Mouse (Mus musculus) forebrain, embryonic 11.5 days (tissue): Measurements from ENCODE around the gene Etnppl. TPM values are rescaled to one million over a fixed set of nuclear protein-coding genes. Genes with fewer than 3 reads are reported as not detected.
A peak's percentile ranks its signal among the peaks of the same experiment; 100 is the strongest.

Experiments used
- ATAC-seq: fragments of 200-750 bp; cut with Nextera tagmentation; replicated peaks from 2 replicates; pipeline ENCODE4 v1.8.0; 2017; ENCODE audit warnings: moderate TSS enrichment; ENCODE audit not compliant: low FRiP score
- DNase-seq: peaks from one replicate; pipeline ENCODE4 v3.0.0-alpha.2; 2017; ENCODE audit warnings: low spot score
- H3K27ac ChIP-seq: fragments of 300-500 bp; sonication (generic); 2 replicates; pipeline ENCODE4 v1.5.1; 2014; ENCODE audit warnings: low read depth, low read length
- H3K27me3 ChIP-seq: fragments of 300-500 bp; sonication (generic); 2 replicates; pipeline ENCODE4 v1.6.1; 2014; ENCODE audit warnings: mild to moderate bottlenecking, low read length, mixed read lengths; ENCODE audit not compliant: control insufficient read depth, insufficient read depth
- H3K36me3 ChIP-seq: fragments of 300-500 bp; sonication (generic); 2 replicates; pipeline ENCODE4 v1.6.1; 2014; ENCODE audit warnings: mild to moderate bottlenecking, low read length, moderate library complexity, mixed read lengths; ENCODE audit not compliant: control insufficient read depth, insufficient read depth
- H3K4me1 ChIP-seq: fragments of 300-500 bp; sonication (generic); replicated peaks from 2 replicates; pipeline ENCODE4 v1.6.1; 2014; ENCODE audit warnings: low read length, mixed read lengths; ENCODE audit not compliant: control insufficient read depth, insufficient read depth
- H3K4me2 ChIP-seq: fragments of 300-500 bp; sonication (generic); 2 replicates; pipeline ENCODE4 v1.6.1; 2014; ENCODE audit warnings: low read depth, mild to moderate bottlenecking, low read length, moderate library complexity, mixed read lengths; ENCODE audit not compliant: severe bottlenecking
- H3K4me3 ChIP-seq: fragments of 300-500 bp; sonication (generic); 2 replicates; pipeline ENCODE4 v1.5.1; 2014; ENCODE audit warnings: low read depth, low read length
- H3K9ac ChIP-seq: fragments of 300-500 bp; sonication (generic); 2 replicates; pipeline ENCODE4 v1.6.1; 2014; ENCODE audit warnings: low read length
- H3K9me3 ChIP-seq: fragments of 300-500 bp; sonication (generic); 2 replicates; pipeline ENCODE4 v1.6.1; 2016; ENCODE audit warnings: low read length, mixed read lengths; ENCODE audit not compliant: control insufficient read depth
- WGBS: fragments of 180-500 bp; shearing (Covaris S2); extraction: QIAGEN DNeasy Blood & Tissue Kit; methylation state at CpG from one replicate; pipeline ENCODE4 v1.1.7; 2014; 5-methylcytosine and 5-hydroxymethylcytosine counted together
- polyA plus RNA-seq: library from polyadenylated mRNA; unstranded; fragments of >200 nt; fragmentation: Nextera tagmentation; extraction: Ambion mirVana; gene quantifications from 2 replicates; pipeline ENCODE4 v1.2.1, GENCODE M21; 2014

Etnppl gene
- not detected in 2 replicates for polyA plus RNA-seq

DNA sequence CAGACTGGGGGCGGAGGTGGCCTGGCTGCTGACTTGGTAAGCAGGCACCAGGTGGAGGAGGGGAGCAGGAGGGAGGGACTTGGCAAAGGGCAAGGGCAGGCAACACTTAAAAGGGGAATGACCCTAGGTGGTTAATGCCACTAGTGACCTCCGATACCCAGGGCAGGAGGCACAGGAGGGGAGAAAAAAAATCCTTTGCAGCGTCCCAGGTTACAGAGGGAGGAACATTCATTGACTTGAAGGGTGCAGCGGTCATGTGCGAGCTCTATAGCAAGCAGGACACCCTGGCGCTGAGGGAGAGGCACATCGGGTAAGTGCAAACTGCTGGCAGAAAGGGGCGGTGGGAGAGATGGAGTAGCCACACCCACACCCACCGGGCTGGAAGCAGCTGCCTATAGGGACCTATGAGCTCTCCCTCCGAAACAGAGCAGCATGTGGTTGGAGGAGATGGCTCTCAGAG lies at the start of gene Etnppl:
Gene Etnppl, plus strand, starts transcription at position 10 of the 460 bp plus-strand sequence.
- peak; percentile 68 for DNase-seq
- H3K27me3 ChIP-seq, result no peaks in the 10 kb centered on the region
- H3K27ac ChIP-seq, result no peak within 1 kb of the TSS
- no peaks in the 10 kb centered on the region for H3K9me3 ChIP-seq
- H3K36me3 ChIP-seq, result no peaks in the 10 kb centered on the region
- H3K9ac ChIP-seq, result no peak within 1 kb of the TSS
- peak; percentile 72 for ATAC-seq
- WGBS, result 4% methylated on average over 10 of the region's 10 CpGs
- H3K4me1 ChIP-seq, result no peaks in the 10 kb centered on the region; the same call in 1 of the 2 replicates
- H3K4me3 ChIP-seq, result 0 out of 2 replicates have a peak within 1 kb of the TSS, but pooled peaks have one; percentile 1
- peak within 1 kb of the TSS; percentile 31 for H3K4me2 ChIP-seq

DNA sequence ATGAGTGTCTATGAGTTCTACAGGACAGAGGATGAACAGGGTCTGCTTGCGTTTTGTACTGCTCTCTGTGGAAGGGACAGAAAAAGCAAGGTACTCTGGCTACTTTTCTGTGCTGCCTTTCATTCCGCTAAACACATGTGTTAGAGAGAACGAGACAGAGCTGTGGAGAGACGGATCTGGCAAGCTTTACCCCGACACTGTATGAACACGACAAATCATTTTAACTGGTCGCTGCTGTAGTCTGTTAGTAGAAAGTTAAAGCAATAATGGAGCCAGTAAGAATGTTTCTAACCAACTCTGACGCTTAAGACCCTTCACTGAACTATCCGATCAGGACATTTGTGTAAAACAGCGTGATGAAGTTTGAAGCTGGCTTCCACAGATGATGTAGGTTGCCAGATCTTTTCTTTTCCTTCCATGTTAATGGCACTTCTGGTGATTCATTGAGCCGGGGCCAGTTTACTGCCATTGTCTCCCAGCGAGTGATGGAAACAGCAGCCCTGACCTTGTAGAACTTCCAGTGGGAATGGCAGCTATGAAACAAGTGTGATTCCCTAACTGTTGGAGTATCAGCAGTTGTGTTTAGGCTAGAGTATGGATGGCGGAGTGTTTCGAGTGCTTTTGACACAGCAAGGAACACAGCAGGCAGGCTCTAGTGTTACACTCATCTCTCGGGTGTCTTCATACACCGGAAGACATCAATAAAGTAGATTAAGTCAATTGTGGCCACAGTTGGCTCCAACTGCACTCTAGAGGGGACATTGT lies 48.7 kb upstream of the Etnppl start:
- 89% methylated on average over 16 of the region's 16 CpGs for WGBS
- Histone ChIP-seq H3K36me3 (no peaks in the 10 kb centered on the region), H3K4me2 (no peak overlapping the region), H3K4me1 (no peaks in the 10 kb centered on the region), H3K9ac (no peak overlapping the region), H3K27me3 (no peaks in the 10 kb centered on the region), H3K27ac (no peak overlapping the region), H3K9me3 (no peaks in the 10 kb centered on the region), H3K4me3 (no peak overlapping the region)
- DNase-seq (no peak), ATAC-seq (no peak)

DNA sequence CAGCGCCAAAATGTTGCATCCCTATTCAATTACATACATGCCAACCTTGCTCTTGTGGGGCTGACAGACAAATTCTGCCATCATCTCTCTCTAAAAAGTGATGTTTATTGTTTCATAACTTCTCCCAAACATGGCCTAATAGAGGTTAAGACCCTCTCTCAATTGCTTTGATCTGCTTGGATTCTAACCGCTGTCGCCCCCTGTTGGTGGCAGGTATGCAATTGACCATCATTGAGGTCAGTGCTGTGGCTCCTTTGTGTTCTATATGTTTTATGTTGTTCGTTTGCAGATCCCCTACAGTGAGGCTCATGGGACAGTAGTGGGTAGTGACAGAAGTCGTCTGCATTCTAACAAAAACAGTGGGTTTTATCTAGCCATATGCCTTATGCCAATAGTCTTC lies 44.0 kb upstream of the Etnppl start:
- H3K27me3 ChIP-seq, result no peaks in the 10 kb centered on the region
- no peak overlapping the region for H3K4me2 ChIP-seq
- ATAC-seq (no peak), DNase-seq (no peak)
- no peak overlapping the region for H3K9ac ChIP-seq
- no peak overlapping the region for H3K4me3 ChIP-seq
- 68% methylated on average over 5 of the region's 5 CpGs for WGBS
- H3K9me3 ChIP-seq, result no peaks in the 10 kb centered on the region
- H3K36me3 ChIP-seq, result no peaks in the 10 kb centered on the region
- no peak overlapping the region for H3K27ac ChIP-seq
- no peaks in the 10 kb centered on the region for H3K4me1 ChIP-seq

DNA sequence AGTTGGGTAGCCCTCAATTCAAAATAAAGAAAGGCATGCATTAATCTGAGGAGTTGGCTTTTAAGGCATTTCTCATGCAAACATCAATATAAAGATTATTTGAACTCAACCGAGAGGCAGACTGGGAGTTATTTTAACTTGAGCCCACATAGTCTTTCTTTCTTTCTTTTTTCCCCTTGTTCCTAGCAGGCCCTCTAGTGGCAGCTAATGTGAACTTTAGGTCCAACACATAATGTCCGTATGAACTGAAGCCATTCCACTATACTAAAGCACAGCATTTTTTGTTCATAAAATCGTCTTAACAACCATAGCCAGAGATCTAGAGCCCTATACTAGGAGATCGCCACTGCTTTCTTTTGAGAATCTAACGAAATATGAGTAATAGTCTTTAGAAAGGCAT lies 42.6 kb upstream of the Etnppl start:
- Histone ChIP-seq H3K9ac (no peak overlapping the region), H3K9me3 (no peaks in the 10 kb centered on the region), H3K4me2 (no peak overlapping the region), H3K27me3 (no peaks in the 10 kb centered on the region), H3K4me3 (no peak overlapping the region), H3K4me1 (no peaks in the 10 kb centered on the region), H3K27ac (no peak overlapping the region), H3K36me3 (no peaks in the 10 kb centered on the region)
- no peak for DNase-seq
- 29% methylated on average over 5 of the region's 5 CpGs for WGBS
- ATAC-seq, result no peak

DNA sequence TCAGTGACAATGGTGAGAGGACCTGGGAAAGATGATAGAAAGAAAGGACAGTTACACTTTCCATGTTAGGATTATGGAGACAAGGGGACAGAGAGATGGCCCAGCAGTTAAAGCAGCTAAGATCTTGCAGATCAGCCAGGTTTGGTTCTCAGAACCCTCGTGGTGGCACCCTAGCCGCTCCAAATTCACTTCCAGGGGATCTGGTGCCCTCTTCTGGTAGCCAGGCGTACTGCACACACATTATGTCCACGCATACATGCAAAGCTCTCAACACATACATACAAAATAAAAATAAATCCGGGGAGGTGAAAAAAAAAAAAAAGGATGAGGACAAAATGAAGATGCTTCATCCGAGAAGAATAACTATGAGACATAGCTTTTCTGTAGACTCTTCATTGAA lies 40.6 kb upstream of the Etnppl start:
- WGBS, result 59% methylated on average over 6 of the region's 6 CpGs
- no peak overlapping the region for H3K4me3 ChIP-seq
- H3K4me2 ChIP-seq, result no peak overlapping the region
- H3K4me1 ChIP-seq, result no peaks in the 10 kb centered on the region
- H3K27me3 ChIP-seq, result no peaks in the 10 kb centered on the region
- no peak overlapping the region for H3K9ac ChIP-seq
- H3K36me3 ChIP-seq, result no peaks in the 10 kb centered on the region
- ATAC-seq, result no peak
- peak; percentile 72 for DNase-seq
- H3K9me3 ChIP-seq, result no peaks in the 10 kb centered on the region
- H3K27ac ChIP-seq, result no peak overlapping the region

DNA sequence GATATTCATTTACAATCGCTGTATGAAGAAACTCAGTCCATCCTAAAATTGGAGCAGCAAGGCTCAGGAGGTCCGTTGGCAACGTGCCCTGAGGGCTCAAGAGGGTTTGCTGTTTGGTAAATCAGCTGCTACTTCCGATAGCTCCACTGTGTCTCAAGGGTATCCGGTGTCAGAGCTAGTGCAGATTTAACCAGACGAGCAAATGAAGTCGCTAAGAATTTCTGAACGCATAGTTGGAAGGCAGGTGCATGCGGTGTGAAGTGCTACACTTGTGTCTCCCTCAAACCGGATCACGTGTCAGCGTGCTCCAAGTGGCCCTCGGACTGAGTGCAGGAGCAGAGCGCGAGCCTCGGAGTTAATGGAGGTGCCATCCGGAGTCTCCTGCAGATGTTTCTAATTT lies 37.7 kb upstream of the Etnppl start:
- no peak for DNase-seq
- WGBS, result 80% methylated on average over 17 of the region's 17 CpGs

DNA sequence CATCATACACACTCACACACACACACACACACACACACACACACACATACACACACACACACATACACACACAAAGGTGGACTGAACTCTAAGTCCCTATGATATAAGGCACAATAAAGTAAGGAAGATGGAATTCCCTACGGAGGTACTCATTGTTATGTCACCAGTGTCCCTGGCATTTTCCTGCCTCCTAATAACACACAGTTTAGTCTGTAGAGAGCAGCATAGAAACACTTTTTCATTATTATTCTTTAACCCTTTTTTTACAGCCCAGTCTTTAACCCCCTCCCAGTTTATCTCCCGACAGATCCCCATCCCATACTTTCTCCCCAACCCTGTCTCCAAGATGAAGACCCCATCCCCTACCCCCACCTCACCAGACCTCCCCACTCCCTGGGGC lies 35.7 kb upstream of the Etnppl start:
- Histone ChIP-seq H3K4me2 (no peak overlapping the region), H3K9me3 (no peaks in the 10 kb centered on the region), H3K27ac (no peak overlapping the region), H3K4me1 (no peaks in the 10 kb centered on the region), H3K27me3 (no peaks in the 10 kb centered on the region), H3K9ac (no peak overlapping the region), H3K36me3 (no peaks in the 10 kb centered on the region), H3K4me3 (no peak overlapping the region)
- no peak for DNase-seq
- no peak for ATAC-seq
- WGBS, result 79% methylated on average over 2 of the region's 2 CpGs

More for the DNA sequence above, 37.7 kb upstream of the Etnppl start:
- no peaks in the 10 kb centered on the region for H3K9me3 ChIP-seq
- H3K36me3 ChIP-seq, result no peaks in the 10 kb centered on the region
- no peak overlapping the region for H3K4me3 ChIP-seq
- ATAC-seq, result no peak
- no peaks in the 10 kb centered on the region for H3K4me1 ChIP-seq
- H3K27ac ChIP-seq, result no peak overlapping the region
- H3K27me3 ChIP-seq, result no peaks in the 10 kb centered on the region
- no peak overlapping the region for H3K4me2 ChIP-seq
- no peak overlapping the region for H3K9ac ChIP-seq

DNA sequence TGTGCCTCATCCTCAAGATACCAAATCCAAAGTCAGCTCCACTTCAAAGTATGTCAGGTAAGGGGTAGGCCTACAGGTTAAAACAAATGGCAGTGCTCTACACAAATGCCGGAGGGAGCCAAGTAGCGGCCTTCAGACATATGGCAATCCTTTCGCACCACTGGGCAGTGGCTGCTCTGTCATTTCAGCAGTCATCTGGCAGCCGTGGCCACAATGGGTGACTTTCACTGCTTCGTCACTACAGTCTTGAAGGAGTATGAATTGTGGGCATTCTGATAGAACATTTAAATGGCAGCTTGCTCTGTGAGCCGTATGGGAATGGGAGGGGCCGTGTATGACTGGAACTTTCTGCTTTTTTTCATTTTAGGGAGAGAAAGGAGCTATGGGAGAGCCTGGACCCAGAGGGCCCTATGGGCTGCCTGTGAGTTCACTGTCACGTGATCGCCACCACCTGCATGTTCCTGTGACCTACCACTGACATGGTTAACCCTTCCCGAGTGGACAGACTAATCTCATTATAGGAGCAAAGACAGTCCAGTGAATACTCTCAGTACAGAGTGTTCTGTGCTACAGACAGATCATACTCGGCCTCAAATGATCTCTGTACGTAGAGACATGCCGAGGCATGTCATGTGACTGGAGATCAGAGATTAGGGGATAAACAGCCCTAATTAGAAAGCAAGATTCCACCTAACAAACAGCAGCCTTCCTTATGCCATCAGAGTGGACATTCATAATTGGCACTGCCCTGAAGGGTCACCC lies 34.2 kb upstream of the Etnppl start:
- 81% methylated on average over 13 of the region's 13 CpGs for WGBS
- no peaks in the 10 kb centered on the region for H3K27me3 ChIP-seq
- DNase-seq (no peak), ATAC-seq (no peak)
- no peak overlapping the region for H3K27ac ChIP-seq
- H3K4me2 ChIP-seq, result no peak overlapping the region
- no peak overlapping the region for H3K9ac ChIP-seq
- H3K36me3 ChIP-seq, result no peaks in the 10 kb centered on the region
- H3K4me3 ChIP-seq, result no peak overlapping the region
- no peaks in the 10 kb centered on the region for H3K4me1 ChIP-seq
- no peaks in the 10 kb centered on the region for H3K9me3 ChIP-seq
